Mouse (Mus musculus) embryonic facial prominence, embryonic 14.5 days (tissue): ENCODE data around the gene Coq10b. TPM values are rescaled to one million over a fixed set of nuclear protein-coding genes. Genes with fewer than 3 reads are reported as not detected.
"Not testable (repeated sequence)": the region's sequence is repeated elsewhere in the genome, so short reads cannot be mapped to it uniquely, and the experiment has no call there.

Experiments
- ATAC-seq: fragments of 200-750 bp; cut with Nextera tagmentation; 2 replicates; pipeline ENCODE4 v1.8.0; 2017; ENCODE audit warnings: low read depth, moderate number of reproducible peaks, moderate TSS enrichment
- DNase-seq: peaks from one replicate; pipeline ENCODE4 v3.0.0-alpha.2; 2015; ENCODE audit warnings: low spot score
- H3K27ac ChIP-seq: fragments of 300-500 bp; sonication (generic); replicated peaks from 2 replicates; pipeline ENCODE4 v1.5.1; 2014; ENCODE audit warnings: low read depth, mild to moderate bottlenecking, low read length, moderate library complexity
- H3K27me3 ChIP-seq: fragments of 300-500 bp; sonication (generic); replicated peaks from 2 replicates; pipeline ENCODE4 v1.6.1; 2014; ENCODE audit warnings: low read length; ENCODE audit not compliant: control insufficient read depth, insufficient read depth
- H3K36me3 ChIP-seq: fragments of 300-500 bp; sonication (generic); 2 replicates; pipeline ENCODE4 v1.6.1; 2014; ENCODE audit warnings: low read length, mixed read lengths; ENCODE audit not compliant: control insufficient read depth, insufficient read depth
- H3K4me1 ChIP-seq: fragments of 300-500 bp; sonication (generic); 2 replicates; pipeline ENCODE4 v1.6.1; 2014; ENCODE audit warnings: antibody characterized with exemption, low read length; ENCODE audit not compliant: control insufficient read depth, insufficient read depth
- H3K4me2 ChIP-seq: fragments of 300-500 bp; sonication (generic); 2 replicates; pipeline ENCODE4 v1.6.1; 2014; ENCODE audit warnings: low read depth, mild to moderate bottlenecking, low read length, moderate library complexity, mixed read lengths
- H3K4me3 ChIP-seq: fragments of 300-500 bp; sonication (generic); 2 replicates; pipeline ENCODE4 v1.5.1; 2014; ENCODE audit warnings: low read depth, mild to moderate bottlenecking, low read length
- H3K9ac ChIP-seq: fragments of 300-500 bp; sonication (generic); 2 replicates; pipeline ENCODE4 v1.6.1; 2014; ENCODE audit warnings: low read depth, mild to moderate bottlenecking, low read length, moderate library complexity, mixed read lengths
- H3K9me3 ChIP-seq: fragments of 300-500 bp; sonication (generic); 2 replicates; pipeline ENCODE4 v1.6.1; 2016; ENCODE audit warnings: low read length; ENCODE audit not compliant: control insufficient read depth
- WGBS: fragments of 180-500 bp; shearing (Covaris S2); extraction: QIAGEN DNeasy Blood & Tissue Kit; methylation state at CpG from one replicate; pipeline ENCODE4 v1.1.7; 2014; 5-methylcytosine and 5-hydroxymethylcytosine counted together
- polyA plus RNA-seq: library from polyadenylated mRNA; unstranded; fragments of >200 nt; fragmentation: Nextera tagmentation; extraction: Ambion mirVana; gene quantifications from 2 replicates; pipeline ENCODE4 v1.2.1, GENCODE M21; 2014

The Coq10b gene
- polyA plus RNA-seq, 1 experiment from 2014 or later = 22.7 TPM

DNA sequence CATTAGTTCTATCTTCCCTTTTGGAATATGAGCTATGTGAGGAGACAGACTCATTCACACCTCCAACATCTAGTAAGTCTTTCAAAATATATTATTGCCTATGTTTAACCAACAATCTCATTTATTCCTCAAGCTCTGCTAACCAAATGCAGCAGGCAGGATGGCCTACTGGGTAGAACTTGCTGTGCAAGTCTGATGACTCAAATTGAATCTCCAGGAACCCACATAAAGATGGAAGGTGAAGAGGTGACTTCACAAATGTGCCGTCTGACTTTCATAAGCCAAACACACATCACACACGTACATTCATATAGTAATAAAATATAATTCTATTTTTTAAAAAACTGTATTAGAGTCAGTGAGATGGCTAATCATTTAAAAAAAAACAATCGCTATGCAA, 899 bp upstream of the Coq10b start:
- Histone ChIP-seq H3K9ac (peak overlapping the region; percentile 81), H3K27me3 (no peaks in the 10 kb centered on the region), H3K9me3 (no peaks in the 10 kb centered on the region), H3K4me2 (peak overlapping the region; percentile 73), H3K27ac (no peak overlapping the region), H3K4me1 (peaks cover 7% of the 10 kb centered on the region), H3K36me3 (peaks cover 9% of the 10 kb centered on the region; the same call in 1 of the 2 replicates), H3K4me3 (peak overlapping the region; percentile 86)
- ATAC-seq = no peak
- DNase-seq = no peak
- WGBS = 75% methylated on average over 3 of the region's 3 CpGs

DNA sequence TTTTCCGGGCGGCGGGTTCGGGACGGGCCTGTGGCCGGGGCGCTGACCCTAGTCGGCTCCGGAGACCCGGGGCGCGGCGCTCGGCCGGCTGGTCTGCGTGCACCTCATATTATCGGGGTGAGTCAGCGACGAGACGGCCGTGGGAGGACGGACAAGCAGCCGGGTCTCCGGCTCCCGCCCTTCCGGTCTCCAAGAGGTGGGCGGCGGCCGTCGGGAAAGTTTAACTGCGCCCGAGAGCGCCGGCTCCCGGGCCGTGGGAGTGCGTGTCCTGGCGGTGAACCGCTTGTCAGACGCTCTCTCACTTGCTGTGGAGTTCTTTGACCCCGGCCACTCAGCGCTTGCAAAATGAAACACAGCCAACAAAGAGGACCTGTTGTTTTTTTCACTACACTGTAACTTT, 435 bp downstream of the Coq10b start:
- H3K27ac ChIP-seq = peak overlapping the region; percentile 78
- peak overlapping the region; percentile 68 for H3K4me2 ChIP-seq
- no peaks in the 10 kb centered on the region for H3K9me3 ChIP-seq
- H3K4me1 ChIP-seq = peaks cover 7% of the 10 kb centered on the region
- peak overlapping the region; percentile 86 for H3K4me3 ChIP-seq
- H3K36me3 ChIP-seq = peaks cover 15% of the 10 kb centered on the region
- H3K27me3 ChIP-seq = no peaks in the 10 kb centered on the region
- DNase-seq (peak; percentile 41), ATAC-seq (peak; percentile 45)
- peak overlapping the region; percentile 81 for H3K9ac ChIP-seq
- WGBS = 0% methylated on average over 31 of the region's 42 CpGs

DNA sequence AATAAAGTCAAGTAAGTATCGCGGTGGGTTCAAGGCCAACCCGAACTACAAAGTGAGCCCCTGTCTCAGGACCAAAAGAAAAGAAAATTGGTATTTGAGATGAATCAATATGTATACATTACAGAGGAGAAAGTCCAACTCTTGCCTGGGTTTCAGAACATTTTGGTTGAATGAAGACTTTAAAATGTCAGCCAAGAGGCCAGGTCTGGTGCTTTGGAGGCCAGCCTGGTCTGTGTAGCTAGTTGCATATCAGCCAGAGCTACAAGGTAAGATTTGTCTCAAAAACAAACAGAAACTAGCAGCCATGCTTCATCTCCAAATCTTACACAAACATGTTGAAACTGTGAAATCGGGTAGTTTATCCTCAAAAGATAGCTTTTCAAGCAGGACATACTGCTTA, 1.0 kb downstream of the Coq10b start:
- Histone ChIP-seq H3K9ac (peak overlapping the region; percentile 81), H3K4me2 (peak overlapping the region; percentile 68), H3K27ac (no peak overlapping the region), H3K9me3 (no peaks in the 10 kb centered on the region), H3K4me1 (peaks cover 7% of the 10 kb centered on the region), H3K4me3 (peak overlapping the region; percentile 86), H3K27me3 (no peaks in the 10 kb centered on the region), H3K36me3 (peaks cover 15% of the 10 kb centered on the region)
- ATAC-seq (no peak), DNase-seq (no peak)
- WGBS = 67% methylated on average over 4 of the region's 4 CpGs

DNA sequence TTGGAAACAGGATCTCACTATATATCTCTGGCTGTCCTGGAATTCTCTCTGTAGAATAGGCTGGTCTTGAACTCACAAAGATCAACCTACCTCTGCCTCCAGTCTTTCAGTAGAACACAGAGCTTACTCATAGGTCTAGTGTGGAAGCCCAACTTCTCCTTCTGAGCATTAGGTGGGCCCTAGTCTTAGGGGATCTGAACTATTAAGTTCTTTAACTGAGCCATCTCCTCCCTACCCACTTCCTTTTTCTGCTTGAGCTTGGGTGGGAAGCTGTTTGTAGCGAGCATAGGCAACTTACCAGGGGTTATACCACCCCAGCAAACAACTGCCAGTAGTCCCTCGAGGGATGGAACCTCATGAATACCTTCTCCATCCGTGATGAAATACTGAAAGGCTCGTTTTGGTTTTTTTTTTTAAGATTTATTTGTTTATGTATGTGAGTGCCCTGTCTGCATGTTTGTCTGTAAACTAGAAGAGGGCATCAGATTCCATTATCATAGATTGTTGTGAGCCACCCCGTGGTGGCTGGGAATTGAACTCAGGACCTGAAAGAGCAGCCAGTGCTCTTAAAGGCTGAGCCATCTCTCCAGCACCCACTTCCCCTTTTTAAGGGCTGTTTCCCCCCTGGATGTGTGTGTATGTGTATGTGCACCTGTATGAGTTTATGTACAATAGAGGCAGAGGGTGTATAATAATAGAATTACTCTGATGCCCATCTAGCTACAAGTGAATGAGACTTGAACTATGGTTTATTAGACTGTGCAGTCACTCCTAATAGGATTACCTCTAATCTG, 2.9 kb downstream of the Coq10b start:
- DNase-seq = no peak

DNA sequence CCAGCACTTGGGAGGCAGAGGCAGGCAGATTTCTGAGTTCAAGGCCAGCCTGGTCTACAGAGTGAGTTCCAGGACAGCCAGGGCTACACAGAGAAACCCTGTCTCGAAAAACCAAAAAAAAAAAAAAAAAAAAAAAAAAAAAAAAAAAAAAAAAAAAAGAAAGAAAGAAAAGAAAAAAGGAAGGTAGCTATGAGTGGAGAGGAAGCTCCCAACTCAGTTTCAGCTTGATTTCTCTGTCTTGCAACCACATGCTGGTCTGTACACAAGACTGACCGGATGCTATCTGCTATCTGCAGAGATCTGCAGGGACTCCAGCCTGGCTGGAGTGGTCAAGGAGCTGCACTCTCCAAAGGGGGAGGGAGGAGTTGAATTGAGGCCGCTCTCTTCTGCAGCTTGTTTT, 5.8 kb downstream of the Coq10b start:
- H3K9ac ChIP-seq, H3K4me3 ChIP-seq, DNase-seq, H3K27ac ChIP-seq, H3K9me3 ChIP-seq, ATAC-seq, H3K27me3 ChIP-seq, H3K4me1 ChIP-seq, H3K4me2 ChIP-seq: not testable (repeated sequence)
- 77% methylated on average over 2 of the region's 3 CpGs for WGBS
- peaks cover 24% of the 10 kb centered on the region for H3K36me3 ChIP-seq

More for the DNA sequence above, 2.9 kb downstream of the Coq10b start:
- Histone ChIP-seq H3K4me2 (no peak overlapping the region), H3K4me3 (no peak overlapping the region), H3K9me3 (no peaks in the 10 kb centered on the region), H3K4me1 (peaks cover 7% of the 10 kb centered on the region), H3K36me3 (peaks cover 15% of the 10 kb centered on the region), H3K27ac (no peak overlapping the region), H3K27me3 (no peaks in the 10 kb centered on the region), H3K9ac (no peak overlapping the region)
- 86% methylated on average over 5 of the region's 5 CpGs for WGBS
- no peak for ATAC-seq

DNA sequence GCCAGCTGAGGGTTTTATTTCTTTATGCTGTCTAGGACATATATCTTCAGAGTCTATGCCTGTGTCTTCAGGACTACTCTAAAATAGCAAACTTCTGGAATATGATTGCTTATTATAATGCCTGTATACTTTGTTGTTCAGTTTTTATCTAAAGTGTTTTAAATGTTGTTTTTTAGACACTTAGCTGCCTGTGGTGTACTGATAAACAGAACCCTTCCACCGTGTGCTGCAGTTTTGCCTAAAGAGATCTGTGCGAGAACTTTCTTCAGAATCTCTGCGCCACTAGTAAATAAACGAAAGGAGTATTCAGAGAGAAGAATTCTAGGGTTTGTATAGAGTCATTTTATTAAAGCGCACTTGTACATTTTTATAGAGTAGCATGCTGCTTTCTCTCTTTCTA, 8.5 kb downstream of the Coq10b start:
- WGBS = 92% methylated on average over 5 of the region's 5 CpGs
- Histone ChIP-seq H3K9me3 (no peaks in the 10 kb centered on the region), H3K36me3 (peaks cover 35% of the 10 kb centered on the region), H3K4me1 (no peaks in the 10 kb centered on the region), H3K4me3 (no peak overlapping the region), H3K4me2 (no peak overlapping the region), H3K27me3 (no peaks in the 10 kb centered on the region), H3K9ac (no peak overlapping the region), H3K27ac (no peak overlapping the region)
- ATAC-seq (no peak), DNase-seq (no peak)

DNA sequence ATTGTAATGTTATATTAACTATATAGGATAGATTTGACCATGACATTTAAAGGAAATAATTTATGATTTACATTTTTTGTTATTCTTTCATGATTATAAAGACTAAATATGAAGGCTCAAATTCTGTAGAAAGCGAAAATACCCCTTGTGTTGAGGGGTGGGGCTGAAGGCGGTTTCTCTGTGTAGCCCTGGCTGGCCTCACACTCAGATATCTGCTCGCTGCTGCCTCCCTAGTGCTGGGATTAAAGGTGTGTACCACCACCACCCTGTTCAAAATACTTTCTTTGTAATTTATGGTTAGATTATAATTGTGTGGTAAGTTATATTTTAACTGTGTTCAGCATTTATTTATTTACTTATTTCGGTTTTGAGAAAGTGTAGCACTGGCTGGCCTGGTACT, 9.2 kb downstream of the Coq10b start:
- Histone ChIP-seq H3K4me2 (no peak overlapping the region), H3K36me3 (peaks cover 34% of the 10 kb centered on the region), H3K9ac (no peak overlapping the region), H3K9me3 (no peaks in the 10 kb centered on the region), H3K4me3 (no peak overlapping the region), H3K27me3 (no peaks in the 10 kb centered on the region), H3K4me1 (no peaks in the 10 kb centered on the region), H3K27ac (no peak overlapping the region)
- DNase-seq (no peak), ATAC-seq (no peak)
- 91% methylated on average over 4 of the region's 4 CpGs for WGBS

DNA sequence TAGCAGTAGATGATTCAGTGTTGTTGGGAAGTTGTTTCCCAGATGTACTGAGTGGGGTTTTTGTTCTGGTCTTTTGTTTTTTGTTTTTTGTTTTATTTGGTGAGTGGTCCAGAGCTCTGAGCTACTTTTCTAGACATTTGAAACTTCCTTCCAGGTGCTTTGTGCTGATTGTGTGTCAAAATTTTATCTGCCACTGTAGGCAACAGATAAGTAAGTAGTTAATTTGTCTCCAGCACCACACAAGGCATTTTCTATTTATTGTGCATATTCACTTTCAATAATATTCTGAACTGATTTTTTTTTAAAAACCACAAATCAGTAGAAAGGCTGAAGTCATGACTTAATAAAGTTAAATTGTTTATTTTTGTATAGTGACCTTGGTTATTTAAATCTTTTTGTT, 19.8 kb downstream of the Coq10b start:
- H3K4me3 ChIP-seq, H3K9me3 ChIP-seq, H3K9ac ChIP-seq, DNase-seq, H3K4me2 ChIP-seq, ATAC-seq, H3K4me1 ChIP-seq, H3K27me3 ChIP-seq, H3K27ac ChIP-seq: not testable (repeated sequence)
- peaks cover 34% of the 10 kb centered on the region for H3K36me3 ChIP-seq

DNA sequence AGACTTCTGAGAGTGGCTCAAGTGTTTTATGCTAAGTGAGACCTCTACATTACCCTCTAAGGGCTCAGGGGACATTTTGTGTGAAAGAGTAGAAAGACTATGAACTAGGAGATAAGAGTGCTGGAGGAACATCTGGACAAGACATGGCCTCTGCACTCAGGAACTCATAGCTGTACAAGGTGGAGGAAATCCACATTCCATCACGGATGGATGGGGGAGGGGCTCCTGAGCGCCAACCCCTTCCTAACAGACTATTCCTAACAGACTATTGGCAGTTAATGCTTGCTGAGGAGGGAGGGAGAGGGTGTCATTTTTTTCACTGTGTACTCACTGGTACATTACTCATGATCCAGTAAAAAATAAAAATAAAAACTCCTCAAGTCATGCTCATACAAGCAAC, 22.2 kb downstream of the Coq10b start:
- 47% methylated on average over 2 of the region's 2 CpGs for WGBS
- Histone ChIP-seq H3K36me3 (peaks cover 45% of the 10 kb centered on the region), H3K9ac (no peak overlapping the region), H3K4me1 (no peaks in the 10 kb centered on the region), H3K4me2 (no peak overlapping the region), H3K27me3 (no peaks in the 10 kb centered on the region), H3K4me3 (no peak overlapping the region), H3K9me3 (no peaks in the 10 kb centered on the region), H3K27ac (no peak overlapping the region)
- ATAC-seq (no peak), DNase-seq (no peak)
